Mouse (Mus musculus) frontal cortex, adult (tissue): ENCODE data around the gene Syce2.
"Not testable (repeated sequence)": the region's sequence is repeated elsewhere in the genome, so short reads cannot be mapped to it uniquely, and the experiment has no call there.

ENCODE experiments used
- ATAC-seq: cut with Nextera tagmentation; 2 replicates; pipeline ENCODE4 v1.9.2; 2017; ENCODE audit warnings: mild to moderate bottlenecking, moderate library complexity, mixed read lengths; ENCODE audit not compliant: low TSS enrichment

The Syce2 gene

DNA sequence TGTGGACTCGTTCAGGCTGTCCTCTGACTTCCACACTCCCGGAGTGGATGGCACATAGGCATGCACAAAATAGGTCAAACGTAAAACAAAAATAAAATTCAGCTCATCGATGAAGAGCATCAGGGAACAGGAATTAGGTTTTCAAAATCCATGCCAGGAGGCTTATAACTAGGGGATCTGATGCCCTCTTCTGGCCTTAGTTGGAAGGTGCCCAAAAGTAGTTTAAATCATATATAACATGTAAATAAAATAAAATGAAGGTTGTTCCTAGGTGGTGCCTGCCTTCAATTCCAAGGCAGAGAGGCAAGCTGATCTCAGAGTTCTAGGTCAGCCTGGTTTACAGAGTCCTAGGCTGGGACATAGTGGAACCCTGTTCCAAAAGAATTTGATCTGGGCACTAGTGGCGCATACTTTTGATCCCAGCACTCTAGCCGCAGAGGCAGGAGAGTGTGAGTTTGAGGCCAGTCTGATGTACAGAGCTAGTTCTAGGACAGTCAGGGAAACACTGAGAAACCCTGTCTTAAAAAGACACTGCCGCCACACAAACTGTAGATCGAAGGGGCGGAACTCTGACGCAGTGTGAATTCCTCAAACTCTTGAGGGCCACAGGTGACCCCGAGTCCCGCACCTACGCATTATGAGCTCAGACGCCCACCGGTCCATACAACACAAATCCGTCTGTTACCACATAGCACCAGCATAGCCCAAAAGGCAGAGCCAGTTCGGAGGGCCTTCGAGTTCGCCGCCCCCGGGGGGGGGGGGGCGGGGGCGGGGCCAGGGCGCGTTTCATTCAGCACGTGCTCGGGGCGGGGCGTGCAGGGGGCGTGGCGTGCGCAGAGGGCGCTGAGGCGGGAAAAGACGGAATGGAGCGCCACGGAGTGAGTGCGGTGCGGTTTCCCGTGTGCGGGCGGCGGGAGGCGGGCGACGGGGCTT, at the start of gene Syce2:
Syce2 (plus strand) TSS at position 736 of the 933 bp plus-strand sequence.
- ATAC-seq, result 0 out of 2 replicates have a peak, but pooled peaks have one; percentile 22

DNA sequence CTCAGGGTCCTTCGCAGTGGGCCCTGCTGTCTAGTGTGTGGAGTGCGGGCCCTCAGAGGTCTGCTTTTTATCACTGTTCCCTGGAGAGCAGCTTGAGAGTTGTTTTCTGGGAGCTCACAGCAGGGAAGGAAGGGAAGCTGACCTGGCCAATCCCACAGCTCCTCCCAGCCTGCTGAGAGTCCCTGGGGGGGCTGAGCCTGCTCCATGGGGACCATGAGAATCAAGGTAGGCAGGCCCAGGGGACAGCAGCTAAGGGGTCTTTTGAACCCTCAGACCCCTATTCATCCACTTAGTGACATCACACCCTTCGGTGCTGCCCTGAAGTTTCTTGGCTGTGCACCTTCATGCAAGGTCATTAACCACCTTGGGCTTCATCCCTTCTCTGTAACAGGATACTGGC, 49.2 kb upstream of the Syce2 start, which contains the start of gene Dand5:
Dand5 (minus strand) TSS at position 101 of the 400 bp plus-strand sequence.
- no peak for ATAC-seq

DNA sequence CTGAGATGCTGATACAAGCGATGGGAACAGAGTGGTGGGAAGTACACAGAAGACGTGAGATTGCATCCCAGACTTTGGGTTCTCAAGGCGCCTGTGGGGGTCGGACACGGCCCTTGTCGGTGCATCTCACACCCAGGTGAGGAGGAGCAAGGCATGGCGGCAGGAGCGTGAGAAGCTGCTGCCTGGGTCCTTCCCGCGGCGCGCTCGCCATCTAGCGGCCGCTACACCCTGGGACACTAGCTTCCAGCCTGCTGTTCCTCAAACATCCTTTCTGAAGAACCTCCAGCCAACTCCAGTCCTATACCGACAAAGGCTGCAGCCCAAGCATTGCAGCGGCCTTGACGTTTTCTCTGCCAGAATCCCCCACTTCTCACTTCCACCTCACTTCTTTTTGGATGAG, 48.3 kb upstream of the Syce2 start:
- ATAC-seq, result peak; percentile 98

DNA sequence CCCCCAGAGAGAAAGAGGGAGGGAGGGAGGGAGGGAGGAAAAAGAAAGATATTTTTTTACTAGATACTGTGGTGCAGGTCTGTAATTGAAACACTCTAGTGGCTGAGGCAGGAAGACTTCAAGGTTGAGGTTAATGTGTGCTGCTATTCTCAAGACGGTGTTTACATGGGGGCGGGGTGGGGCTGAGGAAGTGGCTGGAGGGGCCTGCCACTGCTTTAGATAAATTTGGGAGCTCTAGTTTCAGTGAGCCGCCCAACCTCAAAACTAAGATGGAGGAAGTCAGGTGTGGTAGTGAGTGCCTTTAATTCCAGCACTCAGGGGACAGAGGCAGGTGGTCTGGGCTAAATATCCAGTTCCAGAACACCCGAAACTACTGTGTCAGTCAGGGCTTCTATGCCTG, 46.3 kb upstream of the Syce2 start:
- no peak for ATAC-seq

DNA sequence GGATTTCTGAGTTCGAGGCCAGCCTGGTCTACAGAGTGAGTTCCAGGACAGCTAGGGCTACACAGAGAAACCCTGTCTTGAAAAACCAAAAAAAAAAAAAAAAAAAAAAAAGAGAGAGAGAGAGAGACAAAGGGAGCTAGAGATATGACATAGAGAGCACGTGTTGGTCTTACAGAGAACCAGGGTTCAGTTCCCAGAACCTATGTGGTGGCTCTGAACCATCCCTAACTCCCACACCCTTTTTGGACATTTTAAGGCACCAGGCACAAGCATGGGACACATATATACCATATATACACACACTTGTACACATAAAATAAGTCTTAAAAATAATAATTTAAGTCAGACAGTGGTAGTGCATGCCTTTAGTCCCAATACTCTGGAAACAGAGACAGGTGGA, 45.4 kb upstream of the Syce2 start:
- not testable (repeated sequence) for ATAC-seq

DNA sequence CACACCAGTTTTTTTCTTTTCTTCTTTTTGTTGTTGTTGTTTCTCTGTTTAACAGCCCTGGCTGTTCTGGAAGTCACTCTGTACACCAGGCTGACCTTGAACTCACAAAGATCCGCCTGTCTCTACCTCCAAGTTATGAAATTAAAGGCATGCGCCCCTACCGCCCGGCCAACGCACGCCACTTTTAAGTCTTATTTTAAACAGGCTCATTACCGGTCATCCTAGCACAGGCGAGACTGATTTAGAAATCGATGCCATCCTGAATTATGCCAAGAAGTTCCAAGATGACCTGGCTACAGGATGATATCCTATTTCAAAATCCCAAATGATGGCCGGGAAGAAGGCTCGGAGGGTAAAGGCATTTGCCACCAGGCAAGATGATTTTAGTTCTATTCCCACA, 40.4 kb upstream of the Syce2 start, which contains the start of gene Gadd45gip1:
Gadd45gip1 (plus strand) TSS at position 33 of the 400 bp plus-strand sequence.
- ATAC-seq, result no peak

DNA sequence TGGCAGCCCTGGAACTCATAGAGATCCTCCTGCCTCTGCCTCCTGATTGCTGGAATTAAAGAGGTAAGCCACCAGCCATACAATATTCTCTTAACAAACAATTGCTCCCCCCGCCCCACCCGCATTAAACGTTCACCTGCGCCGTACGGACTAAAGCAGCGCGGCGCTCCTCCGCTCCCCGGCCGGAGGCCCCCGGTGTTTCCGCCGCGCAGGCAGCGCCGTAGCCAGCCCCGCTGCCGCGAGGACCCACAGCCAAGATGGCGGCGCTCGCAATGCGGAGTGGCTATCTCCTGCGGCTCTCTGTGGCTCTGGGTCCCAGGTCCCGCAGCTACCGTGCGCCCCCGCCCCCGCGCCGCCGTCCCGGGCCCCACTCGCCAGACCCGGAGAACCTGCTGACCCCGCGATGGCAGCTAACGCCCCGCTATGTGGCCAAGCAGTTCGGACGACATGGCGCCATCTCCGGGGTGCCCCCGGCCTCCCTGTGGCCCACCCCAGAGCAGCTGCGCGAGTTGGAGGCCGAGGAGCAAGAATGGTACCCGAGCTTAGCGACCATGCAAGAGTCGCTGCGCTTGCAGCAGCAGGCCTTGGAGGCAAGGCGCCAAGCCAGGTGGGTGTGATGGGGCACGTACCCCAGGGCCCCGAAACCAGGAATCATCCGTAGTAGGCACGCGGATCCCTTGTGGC, 39.7 kb upstream of the Syce2 start:
- ATAC-seq, result peak; percentile 69

DNA sequence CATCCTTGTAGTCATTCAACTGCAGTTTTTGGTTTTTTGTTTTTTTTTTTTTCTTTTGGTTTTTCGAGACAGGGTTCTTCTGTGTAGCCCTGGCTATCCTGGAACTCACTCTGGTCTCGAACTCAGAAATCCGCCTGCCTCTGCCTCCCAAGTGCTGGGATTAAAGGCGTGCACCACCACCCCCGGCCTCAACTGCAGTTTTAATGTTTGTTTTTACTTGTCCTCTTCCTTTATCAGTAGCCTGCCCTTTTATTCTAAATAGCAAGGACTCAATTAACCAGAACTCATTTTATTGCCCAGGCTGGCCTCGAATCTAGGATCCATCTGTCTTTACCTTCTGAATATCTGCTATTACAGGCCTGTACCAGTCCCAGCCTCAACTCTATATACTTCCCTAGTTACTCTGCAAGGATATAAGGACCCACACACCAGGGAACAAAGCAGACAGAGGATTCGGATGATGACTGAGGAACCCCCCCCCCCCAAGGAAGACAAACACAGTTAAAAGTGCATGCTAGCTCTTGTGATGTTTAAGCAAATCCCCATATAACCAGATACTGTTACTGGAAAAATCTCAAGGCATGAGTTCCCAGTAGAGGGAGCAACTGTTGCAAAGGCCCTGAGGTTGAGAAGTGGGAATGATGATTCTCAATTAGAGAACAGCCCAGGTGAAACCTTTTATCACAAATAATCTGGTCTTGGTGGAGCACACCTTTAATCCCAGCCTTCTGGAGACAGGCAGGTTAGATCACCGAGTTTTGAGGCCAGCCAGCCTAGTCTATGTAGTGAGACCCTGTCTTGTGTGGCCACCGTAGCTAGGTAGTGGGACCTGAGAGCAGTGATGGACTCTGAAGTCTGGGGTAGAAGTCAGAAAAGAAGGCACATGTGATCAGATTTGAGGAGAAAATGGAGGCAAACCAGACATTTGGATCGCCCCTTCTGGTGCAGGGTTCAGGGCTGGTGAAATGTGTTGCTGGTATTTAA, 38.9 kb upstream of the Syce2 start:
- no peak for ATAC-seq

DNA sequence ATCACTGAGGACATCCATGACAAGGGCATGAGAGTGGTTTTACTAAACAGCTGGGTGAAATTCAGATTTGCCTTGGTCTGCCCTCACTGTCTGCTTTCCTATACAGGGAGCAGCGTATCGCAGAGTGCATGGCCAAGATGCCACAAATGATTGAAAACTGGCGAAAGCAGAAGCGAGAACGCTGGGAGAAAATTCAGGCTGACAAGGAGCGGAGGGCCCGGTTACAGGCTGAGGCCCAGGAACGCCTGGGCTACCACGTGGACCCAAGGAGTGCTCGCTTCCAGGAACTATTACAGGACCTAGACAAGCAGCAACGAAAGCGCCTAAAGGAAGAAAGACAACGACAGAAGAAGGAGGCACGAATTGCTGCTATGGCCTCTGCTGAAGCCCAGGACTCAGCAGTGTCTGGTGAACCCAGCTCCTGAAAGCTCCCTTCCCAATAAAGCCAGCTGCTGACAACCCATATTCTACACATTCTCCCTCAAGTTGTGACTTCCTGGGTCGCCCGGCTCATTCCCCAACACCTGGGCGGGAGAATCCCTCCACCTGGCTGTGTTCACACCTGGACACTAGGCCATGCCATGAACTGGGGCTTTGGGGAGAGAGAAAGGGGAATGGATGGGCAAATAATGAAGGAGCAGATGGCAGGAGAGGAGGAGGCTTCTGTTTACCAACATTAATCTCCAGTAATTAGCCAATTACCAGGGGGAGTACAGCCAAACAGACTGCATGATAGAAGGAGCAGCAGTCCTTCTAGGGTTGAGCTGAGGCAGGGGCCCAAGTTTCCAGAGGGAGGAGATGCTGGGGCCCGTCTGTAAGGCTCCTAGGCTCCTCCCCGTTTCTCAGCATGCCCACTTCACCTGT, 37.7 kb upstream of the Syce2 start:
- no peak for ATAC-seq

DNA sequence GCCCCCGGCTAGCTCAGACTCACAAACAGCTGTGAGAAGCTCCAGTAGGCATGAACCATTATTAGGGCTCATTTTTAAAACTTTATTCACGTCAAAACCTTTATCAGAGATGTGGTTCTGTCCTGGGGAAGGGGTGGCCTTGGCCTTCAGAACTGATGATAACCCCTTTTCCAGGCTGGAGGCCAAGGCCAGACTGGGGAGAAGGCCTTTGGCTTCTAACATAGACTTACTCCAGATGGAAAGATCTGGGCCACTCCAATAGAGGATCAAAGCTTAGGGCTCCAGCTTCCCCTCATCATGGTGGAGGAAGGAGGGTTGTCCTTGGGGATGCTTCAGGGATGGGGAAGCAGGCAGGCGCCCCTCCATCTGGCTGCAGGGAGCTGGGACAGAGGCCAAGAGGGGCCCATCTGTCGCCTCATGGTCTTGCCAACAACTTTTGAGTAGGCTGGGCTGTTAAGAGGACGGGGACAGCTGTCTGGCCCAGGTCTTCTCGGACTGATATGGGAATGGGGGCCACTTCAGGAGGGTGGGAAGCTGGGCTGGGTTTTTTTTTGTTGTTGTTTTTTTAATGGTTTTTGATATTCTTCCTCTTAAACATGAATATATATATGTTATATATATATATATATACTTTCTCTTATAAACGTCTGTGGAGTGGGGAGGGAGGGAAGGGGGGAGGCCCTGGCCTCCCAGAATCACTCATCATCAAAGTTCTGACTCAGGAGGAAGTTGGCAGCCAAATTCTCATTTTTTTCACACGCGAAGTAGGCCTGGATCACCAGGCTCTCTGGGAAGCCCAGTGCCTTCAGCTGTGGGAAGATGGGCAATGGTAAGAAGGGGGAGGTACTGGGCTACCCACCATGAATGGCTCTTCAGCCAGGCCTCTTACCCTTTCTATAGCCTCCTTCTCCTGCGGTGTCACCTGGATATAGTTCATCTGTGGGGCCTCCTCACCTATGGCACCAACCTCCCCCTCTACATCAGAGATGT, 36.8 kb upstream of the Syce2 start:
- ATAC-seq, result peak; percentile 13; the same call in 1 of the 2 replicates

DNA sequence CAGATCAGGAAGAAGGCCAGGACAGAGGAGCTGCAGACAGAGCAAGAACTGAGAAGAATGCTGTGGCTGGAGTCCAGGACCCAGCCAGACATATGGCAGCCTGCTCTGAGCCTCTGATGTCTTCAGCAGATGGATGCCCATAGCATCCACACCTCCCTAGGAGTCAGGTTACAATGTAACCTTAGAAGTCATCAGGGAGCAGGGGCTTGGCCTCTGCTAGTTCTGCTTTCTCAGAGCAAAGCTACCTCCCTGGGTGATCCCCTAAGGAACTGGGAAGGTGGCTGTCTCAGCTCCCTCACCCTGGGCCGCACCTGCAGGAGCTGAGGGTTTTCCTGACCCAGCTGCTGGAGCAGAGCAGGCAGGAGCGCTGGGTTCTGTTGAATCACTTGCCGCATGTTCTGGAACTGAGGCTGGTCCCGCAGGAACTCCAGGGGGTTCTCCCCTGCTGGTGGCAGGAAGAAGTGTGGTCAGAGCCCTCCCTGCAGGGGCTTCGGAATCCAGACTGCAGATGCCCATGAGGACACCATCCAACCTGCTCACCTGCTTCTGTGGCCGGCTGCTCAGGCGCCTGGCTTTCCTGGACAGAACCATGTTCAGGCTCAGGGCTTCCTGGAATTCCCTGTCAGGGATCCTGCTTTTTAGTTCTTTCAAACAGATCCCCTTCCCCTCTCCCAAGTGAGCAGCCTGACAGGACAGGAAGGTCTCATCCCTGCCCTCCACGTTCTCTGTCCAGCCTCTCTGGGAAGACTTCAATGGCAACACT, 34.6 kb upstream of the Syce2 start:
- no peak for ATAC-seq

DNA sequence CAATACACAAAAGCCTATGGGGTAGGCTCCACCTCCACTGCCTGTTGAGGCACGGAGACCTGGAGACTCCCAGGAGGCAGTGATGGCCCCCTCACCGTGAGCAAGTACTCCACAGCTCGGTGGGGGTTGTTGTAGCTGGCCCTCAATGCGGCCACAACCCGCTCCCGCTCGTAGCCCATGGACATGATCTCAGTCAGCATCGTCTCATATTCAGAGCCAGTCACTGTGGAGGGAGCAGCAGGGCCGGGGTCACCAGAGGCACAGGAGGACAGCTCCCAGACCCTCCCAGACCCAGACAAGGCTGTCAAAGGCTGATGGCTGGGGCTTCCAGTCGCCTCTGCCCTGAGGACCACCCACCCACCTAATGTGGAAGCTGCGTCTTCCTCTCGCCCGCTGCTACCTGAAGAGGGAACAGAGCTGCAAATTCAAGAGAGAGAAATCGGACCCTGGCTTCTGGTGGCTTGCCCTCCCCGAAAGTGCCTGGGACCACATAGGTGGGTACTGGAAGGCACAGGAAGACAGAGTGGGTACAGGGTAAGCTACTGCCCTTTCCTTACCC, 33.9 kb upstream of the Syce2 start:
- no peak for ATAC-seq

DNA sequence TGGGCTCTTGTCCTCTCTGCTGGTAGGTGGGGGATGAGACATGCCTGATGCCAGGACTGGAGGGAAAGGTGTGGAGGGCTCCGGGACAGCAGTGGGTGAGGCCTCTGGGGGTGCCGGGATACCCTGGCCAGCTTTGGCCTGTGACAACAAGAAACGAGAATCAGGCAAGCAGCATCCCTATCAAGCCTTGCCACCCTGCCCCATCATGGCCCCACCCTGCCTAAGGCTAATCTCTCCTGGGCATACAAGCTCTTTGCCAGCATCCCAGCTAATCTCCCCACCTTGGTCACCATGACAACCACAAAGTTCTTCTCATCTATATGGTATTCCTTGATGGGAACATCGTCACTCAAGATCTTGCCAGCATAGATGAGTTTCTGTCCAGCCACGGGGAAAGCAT, 33.4 kb upstream of the Syce2 start:
- no peak for ATAC-seq

DNA sequence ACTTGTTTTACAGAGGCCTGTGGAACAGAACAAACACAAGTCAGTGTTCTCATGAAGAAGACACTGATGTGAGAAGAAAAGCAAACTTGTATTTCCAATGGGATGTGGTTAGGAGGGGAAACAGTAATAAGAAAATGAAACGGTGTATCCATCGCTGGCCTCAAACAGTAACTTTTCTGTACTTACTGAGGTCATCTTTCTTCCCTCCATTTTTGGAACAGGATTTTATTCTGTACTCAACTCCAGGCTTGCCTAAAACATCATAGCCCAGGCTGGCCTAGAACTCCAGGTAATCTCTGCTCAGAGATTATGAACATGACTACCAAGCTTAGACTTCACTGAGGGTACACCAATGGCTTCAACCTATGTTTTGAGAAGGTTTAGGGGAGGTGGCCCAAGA, 32.5 kb upstream of the Syce2 start:
- no peak for ATAC-seq

DNA sequence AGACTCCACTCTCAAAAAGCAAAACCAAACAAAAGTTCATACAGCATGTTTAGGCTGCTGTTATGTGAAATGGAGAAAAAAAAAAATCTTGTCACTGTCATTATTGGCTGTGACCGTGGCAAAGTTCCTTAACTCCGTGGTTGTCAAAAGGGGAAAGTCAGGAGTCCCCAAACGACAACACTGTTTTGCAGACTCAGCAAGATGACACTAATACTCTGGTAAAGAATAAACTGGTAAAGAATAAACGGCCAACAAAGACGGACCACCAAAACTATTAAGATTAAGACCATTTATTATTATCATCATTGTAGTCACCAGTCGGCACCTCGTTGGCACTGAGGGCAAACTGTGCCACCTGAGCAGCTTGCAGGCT, 32.0 kb upstream of the Syce2 start:
- ATAC-seq, result no peak

DNA sequence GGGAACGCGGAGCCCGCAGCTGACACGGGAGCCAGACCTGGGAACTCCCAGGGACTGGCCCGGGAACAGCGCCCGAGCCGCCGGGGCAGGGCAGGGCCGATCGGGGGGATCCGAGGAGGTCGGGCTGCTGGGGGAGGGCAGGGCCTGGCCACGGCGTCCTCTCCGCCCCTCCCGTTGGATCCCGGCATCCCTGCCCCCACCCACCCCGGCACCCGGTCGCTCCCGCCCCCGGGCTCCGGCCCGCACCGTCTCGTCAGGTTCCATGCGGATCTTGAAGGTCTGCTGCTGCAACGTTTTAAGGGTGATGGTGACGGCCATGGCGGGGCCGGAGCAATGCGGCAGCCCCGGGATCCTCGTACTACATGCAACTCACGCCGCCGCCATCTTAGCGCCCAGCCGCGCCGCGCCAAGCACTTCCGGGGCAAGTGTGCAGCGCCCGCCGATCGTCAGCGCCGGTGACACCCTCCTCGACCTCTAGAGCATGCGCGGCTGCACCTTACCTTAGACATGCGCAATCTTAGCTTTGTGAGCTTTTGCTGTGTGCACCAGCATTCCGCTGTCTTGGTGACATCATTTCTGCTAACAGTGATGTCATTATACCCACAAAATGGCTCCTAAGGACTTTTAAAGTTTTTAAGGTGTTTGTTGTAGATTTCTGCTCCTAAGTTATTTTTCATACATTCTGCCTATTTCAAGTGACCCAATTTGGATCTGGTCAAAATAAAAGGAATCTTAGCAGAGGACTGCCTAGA, 31.5 kb upstream of the Syce2 start, which contains the start of gene Rad23a:
Rad23a (minus strand) TSS at position 418 of the 752 bp plus-strand sequence.
- ATAC-seq, result peak; percentile 93

DNA sequence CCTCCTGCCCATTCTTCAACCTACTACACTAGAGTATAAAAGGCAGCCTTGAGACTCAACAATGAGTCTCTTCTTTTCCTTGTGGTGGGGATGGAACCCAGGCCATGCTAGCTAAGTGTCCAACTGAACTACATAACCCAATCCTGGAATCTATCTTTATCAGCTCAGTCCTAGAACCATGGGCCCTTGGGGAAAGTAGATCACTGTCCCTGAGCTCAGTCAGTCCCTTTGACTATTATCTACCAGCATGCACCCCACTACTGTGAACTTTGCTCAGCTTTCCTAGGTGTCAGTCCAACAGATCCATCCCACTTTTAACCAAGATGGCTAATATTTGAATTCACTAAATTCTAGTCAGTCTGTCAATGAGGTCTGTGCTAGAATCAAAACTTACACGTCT, 30.4 kb upstream of the Syce2 start:
- no peak for ATAC-seq
